Mouse (Mus musculus): ENCODE measurements around the gene Olfr275. TPM values are rescaled to one million over a fixed set of nuclear protein-coding genes. Genes with fewer than 3 reads are reported as not detected.
"Not testable (repeated sequence)": the region's sequence is repeated elsewhere in the genome, so short reads cannot be mapped to it uniquely, and the experiment has no call there.

Olfr275 gene
- total RNA-seq (2021): not detected

DNA sequence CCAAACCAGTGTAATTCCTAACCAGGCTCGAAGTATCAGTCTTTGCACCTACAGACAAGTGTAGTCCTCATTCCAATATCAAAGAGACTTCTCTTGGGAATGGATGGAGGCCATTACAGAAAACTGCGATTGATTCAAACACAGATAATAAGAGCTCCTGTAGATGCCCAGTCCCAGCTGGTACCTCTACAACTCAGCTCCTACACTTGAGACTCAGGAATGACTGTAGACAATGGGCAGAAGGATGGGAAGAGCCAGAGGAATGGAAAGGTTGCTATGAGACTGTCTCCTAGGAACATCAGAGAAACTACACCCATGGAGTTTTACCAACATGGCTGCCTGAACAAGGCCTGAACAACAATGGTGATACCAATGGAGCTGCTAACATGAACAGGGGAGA lies at the start of gene Olfr275:
Olfr275 (plus strand) TSS at position 301 of the 400 bp plus-strand sequence.
- no peak for DNase-seq

DNA sequence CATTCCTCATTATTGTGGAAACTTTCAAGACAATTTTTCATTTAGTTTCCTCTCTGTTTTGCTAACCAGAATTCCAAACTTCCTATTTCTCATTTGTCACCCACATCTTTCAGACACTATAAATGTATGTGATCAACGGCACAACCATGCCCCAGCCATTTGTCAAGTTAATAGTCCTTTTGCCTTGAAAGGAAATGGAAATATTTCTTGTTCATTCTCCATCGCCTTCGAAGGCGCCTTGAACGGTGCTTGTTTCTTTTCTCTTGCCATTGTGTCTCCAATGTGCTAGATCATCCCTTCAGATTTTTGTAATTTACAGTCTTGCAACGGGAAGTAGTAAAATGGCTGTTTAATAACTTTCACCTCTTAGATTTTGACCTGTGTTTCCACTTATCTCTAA lies 48.8 kb upstream of the Olfr275 start:
- DNase-seq: no peak

DNA sequence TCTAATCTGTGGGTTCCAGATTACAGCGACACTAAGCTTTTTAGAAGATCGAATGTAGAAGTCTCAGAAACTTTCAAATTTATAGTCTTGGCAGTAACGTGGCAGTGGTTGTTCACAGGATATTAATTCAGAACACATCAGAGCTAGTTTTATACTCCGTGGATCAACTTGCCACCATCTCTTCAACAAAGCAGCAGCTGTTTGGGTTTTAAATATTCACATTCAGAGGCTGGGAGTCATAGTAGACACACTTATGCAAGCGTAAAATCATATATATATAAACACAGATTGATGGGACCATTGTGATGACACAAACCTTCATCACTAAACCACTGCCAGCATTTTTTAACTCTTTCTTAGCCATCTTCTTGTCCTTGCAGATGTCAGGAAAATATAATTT lies 42.2 kb upstream of the Olfr275 start:
- no peak for DNase-seq

DNA sequence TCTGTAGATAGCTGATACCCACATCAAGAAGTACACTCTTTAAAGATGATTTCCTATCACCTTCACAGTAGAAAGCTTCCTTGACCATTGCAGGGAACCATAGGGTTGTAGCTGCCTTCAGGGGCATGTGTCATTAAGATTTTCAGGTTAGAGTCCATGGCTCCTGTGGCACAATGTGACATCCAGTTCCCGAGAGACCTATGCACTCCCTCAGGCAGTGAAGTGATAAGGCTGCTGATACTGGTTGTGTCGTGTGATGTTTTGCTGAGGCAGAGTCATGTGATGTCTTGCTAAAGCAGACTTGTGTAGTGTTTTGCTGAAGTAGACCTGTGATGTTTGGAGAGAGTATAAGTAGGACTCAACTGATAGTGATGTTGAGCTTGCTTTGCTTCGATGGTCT lies 14.4 kb upstream of the Olfr275 start:
- no peak for DNase-seq

DNA sequence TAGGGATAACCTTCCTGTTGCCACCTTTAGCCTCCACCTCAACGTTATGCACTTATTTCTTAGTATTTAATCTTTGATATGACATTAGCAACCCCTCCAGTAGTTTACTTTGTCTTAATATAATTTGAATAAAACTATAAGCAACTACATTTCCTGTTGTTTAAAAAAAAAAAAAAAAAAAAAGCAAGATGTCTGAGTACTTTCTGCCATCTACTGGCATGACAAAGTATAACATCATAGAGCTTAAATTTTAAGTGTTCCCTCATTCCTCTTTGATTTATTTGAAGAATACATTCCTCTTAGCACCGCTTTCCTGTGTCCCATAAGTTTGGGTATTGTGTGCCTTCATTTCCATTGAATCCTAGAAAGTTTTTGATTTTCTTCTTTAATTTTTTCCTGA lies 2.5 kb upstream of the Olfr275 start:
- no peak for DNase-seq

DNA sequence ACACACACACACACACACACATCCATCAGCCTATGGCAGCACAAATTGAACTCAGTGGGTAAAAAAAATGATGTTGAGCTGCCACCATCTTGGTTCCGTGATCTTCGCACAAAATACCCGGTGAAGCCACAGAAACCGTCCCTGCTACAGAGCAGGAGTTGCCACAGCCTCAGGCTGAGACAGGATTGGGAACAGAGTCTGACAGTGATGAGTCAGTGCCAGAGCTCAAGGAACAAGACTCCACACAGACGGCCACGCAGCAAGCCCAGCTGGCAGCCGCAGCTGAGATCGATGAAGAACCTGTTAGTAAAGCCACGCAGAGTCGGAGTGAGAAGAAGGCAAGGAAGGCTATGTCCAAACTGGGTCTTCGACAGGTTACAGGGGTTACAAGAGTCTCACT lies 7.0 kb downstream of the Olfr275 start:
- DNase-seq: no peak

DNA sequence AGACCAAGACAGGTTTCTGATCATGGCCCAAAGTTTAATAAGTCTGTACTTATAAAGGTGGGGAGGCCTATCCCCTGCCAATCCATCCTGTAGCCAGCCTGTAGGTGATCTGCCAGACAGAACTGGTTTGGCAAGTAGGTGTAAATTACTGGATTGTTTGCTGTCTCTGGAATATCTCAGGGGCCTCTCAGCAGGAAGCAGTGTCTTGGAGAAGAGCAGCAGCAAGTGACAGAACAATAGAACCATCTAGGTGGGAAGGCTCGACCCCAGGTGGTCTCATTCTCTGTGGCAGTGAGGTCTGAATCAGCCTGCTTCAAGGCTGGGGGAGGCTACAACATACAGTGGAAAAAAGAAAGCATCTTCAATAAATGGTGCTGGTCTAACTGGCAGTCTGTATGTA lies 31.0 kb downstream of the Olfr275 start:
- not testable (repeated sequence) for DNase-seq

DNA sequence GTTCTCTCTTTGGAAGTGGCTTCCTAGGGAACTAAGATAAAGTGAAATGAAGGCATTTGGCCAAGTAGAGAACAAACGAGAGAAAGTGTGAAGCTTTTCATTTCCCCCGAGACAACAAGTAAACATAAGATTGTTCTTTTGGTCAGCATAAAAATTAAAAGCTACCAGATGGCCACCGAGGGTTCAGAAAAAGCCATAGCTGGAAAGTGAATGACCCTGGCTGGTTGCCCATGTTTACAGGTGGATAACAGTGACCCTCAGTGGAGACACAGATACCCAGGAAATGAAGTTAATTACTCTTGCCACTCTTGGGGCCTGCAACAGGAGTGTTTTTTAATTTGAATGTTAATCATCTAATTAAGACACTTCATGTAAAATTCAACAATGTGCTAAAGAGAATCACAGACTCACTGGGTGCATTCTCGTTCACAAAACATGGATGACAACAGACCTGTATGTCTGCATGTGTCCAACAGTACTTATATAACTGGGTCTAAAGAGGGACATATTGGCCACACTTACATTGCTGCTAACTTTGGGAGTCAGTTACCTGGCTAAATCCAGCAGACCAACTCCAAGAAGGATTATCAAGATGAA lies 34.7 kb downstream of the Olfr275 start:
- DNase-seq: no peak

DNA sequence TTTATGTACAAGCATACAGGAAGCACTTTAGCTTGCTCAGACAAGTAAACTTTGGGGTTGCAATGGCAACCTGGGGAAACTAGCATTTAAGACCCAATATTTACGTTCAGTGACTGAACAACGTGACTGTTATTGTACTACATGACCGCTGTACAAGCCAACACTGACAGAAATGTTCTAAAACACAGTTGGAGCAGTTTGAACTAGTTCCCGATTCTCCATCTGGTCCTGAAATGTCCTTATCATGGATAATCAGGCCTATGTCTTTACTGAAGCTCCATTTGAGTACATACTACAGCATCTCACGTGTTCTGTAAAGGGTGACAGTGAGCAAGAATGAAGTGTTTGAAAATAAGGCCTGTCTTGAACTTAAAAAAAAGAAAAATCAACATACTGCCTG lies 35.3 kb downstream of the Olfr275 start:
- DNase-seq: no peak

DNA sequence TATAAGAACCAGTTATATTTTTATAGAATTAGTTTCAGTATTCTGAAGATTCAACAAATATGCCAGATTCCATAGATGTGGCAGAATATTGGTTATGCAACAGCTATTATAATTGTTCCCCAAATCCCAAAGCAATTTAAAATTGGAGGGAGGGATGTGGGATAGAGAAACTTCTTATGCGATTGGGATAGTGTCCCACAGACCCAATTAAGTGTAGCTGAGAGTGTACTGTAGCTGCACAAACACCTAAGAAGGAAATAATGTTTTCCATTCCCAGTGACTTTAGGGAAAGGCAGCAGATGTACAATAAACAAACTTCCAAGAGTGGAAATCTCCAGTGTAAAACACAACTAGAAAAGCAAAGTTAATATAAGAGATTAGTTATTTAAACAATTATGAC lies 44.7 kb downstream of the Olfr275 start, which contains the start of gene Olfr273:
Olfr273 (minus strand) TSS at position 101 of the 400 bp plus-strand sequence.
- DNase-seq: no peak

DNA sequence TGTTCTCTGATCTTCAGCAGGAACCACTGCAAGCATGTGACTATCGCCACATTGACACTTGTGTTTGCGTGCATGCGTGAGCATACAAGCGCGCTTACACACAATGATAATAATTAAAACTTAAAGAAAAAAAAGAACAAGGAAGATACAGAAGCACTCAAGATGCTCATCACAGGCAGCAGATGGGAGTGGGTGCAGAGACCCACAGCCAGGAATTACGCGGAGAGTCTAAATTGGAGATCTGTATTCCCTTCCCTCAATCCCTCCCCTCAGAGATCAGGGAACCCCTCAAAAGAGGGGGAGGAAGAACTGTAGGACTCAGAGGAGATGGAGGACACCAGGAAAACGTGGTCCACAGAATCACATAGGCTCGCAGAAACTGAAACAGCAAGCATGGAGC lies 49.8 kb downstream of the Olfr275 start:
- DNase-seq: no peak

Other genes starting within 250 kb of the Olfr275 start
- not detected for gene Toporsl, start 218.3 kb upstream of the Olfr275 start, total RNA-seq (2021)
- not detected for gene Olfr273, start 44.6 kb downstream of the Olfr275 start, total RNA-seq (2021)
- not detected for gene Olfr272, start 104.6 kb downstream of the Olfr275 start, total RNA-seq (2021)
- gene Olfr270, start 149.9 kb downstream of the Olfr275 start, total RNA-seq (2021): not detected
- gene Nipsnap3a, start 174.7 kb downstream of the Olfr275 start, total RNA-seq (2021): not detected
- gene Nipsnap3b, start 197.3 kb downstream of the Olfr275 start, total RNA-seq (2021): 10 to 100 TPM; 24.0 to 26.4 TPM

Measured in heart, postnatal 4 days (tissue).